Mouse (Mus musculus): Measurements from ENCODE around the gene Hoxb3.

Hoxb3 gene

DNA sequence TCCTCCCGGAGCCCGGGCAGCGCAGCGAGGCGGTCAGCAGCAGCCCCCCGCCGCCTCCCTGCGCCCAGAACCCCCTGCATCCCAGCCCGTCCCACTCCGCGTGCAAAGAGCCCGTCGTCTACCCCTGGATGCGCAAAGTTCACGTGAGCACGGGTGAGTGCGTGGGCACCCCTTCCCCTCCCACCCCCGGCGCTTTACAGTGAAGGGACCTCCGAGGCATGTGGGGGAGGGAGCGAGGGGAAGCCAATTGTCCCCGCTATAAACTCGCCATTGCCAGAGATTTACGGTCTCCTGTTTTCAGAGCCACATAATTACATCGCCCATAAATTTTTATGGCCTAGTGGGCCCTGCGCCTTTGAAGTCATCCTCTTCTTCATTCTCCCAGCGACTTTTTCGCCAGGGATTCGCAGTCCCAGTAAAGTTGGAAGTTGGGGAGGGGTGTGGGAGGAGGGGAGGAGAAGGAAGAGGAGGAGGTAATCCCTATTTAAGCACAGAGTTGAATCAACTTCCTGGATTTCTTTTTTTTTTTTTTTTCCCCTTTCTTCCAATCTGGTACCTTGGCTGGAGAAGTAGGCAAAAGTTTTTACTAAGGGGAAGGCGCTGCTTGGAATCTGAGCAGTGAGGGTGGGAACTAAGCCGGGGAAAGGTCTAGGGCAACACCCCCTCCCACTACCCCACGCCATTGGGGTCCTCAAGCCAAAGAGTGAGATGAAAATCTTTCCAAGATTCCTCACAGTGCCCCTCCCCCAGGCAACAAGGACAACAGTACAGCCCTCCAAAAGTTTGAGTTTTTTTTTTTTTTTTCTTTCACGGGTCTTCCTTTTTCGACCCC, 3.8 kb upstream of the Hoxb3 start:
- no peak for DNase-seq

- DNase-seq = no peak
Measured at GRCm38 (mm10) chr11:96319910-96320309, 3.2 kb upstream of the Hoxb3 start.

- no peak for DNase-seq
Measured at GRCm38 (mm10) chr11:96320688-96321087, 2.4 kb upstream of the Hoxb3 start.

- no peak for DNase-seq
Measured at GRCm38 (mm10) chr11:96321846-96322245, 1.3 kb upstream of the Hoxb3 start.

DNA sequence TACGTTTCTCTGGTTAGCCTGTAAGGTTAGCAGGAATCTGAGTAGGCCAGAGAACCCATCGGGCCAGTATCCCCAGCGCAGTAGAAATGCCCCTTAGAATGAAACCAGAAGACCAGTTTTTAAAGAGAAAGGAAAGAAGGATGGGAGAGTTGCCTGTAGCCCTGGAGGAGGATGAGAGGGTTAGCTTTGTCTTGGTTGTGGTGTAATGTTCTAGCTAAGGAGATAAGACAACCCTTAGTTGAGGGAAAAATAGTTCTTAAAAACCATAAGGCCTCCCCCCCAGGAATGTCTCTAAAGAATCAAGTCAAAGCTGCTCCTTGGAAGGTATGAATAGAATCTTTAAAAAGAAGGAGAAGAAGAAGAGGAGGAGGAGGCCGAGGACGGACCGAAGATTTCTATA, 388 bp upstream of the Hoxb3 start:
- no peak for DNase-seq

- DNase-seq = no peak
Measured at GRCm38 (mm10) chr11:96324125-96324524, 999 bp downstream of the Hoxb3 start.

DNA sequence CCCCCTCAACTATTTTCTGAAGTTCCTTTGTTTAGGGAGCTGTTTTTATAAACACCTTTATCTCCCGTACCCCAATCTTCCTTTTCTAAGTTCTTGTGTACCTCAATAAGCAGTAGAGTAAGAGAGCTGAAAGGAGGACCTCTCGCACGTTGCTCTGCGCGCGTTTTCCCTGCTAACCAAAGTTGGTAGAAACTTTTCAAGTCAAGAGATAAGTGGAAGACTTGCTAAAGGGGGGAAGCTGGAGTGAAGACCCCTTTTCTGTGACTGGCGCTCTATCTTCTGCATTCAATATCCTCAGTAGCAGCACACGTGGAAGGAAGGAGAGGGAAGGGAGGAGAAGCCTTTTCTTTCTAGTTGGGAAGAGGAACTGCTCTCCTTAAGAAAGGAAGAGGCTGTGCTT, 1.8 kb downstream of the Hoxb3 start:
- no peak for DNase-seq

GRCm38 (mm10) chr11:96325747-96326212, 2.7 kb downstream of the Hoxb3 start:
- no peak for DNase-seq

DNA sequence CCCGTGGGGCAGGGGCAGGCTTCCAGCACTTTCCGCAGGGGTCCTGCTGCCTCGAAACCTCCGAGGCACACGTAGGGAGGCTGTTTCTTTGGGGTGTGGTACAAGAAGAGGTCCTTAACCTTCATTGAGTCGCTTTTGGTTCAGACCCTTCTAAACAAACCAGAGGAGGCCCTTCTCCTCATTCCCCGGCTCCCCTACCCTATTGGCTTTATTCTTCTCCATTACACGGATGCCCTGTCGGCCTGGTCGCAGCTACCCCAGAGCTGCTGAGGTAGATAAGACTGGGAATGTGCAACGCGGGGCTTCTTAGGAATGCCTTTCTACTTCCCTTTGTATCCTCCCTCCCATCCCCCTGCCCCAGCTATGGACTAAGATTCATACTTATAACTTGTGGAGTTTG, 3.6 kb downstream of the Hoxb3 start:
- no peak for DNase-seq

GRCm38 (mm10) chr11:96327122-96327521, 4.0 kb downstream of the Hoxb3 start:
- no peak for DNase-seq

DNA sequence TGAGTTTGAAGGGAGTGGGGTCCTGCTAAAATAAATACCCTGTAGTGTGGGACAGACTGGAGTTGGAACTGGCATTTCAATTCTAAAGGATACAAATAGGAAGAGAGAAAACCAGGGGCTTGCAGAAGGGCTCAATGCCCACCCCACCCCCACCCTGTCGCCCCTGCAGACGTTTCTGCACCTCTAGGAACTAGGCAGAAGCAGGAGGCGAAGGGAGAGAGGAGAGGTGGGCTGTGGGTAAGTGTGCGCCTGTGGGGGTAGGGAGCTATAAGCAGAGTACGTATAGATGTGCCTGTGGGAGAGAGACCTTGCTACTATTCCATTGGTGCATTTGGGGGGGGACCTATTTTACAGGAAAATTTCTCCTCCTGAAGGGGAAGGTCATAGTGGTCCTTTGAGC, 4.6 kb downstream of the Hoxb3 start:
- no peak for DNase-seq

DNA sequence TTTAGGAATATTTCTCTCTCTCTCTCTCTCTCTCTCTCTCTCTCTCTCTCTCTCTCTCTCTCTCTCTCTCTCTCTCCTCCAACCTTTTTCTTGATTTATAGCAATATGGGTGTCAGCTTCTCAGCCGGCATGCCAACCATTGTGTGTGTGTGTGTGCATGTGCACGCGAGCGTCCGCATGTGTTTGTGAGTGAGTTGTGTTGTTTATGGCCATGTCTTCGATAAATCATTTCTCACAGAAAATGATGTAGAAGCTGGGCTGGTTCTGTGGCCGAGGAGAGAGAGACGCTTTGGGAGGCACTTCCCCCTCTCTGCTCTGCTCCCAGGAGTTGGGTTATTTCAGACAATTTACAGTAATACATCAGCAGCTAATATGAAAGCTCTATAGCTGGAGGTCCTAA, 5.5 kb downstream of the Hoxb3 start:
- no peak for DNase-seq

GRCm38 (mm10) chr11:96332105-96332504, 9.0 kb downstream of the Hoxb3 start:
- DNase-seq = no peak

- DNase-seq = no peak
Measured at GRCm38 (mm10) chr11:96332618-96333032, 9.5 kb downstream of the Hoxb3 start.

- no peak for DNase-seq
Measured at GRCm38 (mm10) chr11:96333241-96334001, 10.3 kb downstream of the Hoxb3 start.

GRCm38 (mm10) chr11:96334002-96334364, 10.9 kb downstream of the Hoxb3 start:
- no peak for DNase-seq

GRCm38 (mm10) chr11:96334998-96335397, 11.9 kb downstream of the Hoxb3 start:
- DNase-seq = no peak

DNA sequence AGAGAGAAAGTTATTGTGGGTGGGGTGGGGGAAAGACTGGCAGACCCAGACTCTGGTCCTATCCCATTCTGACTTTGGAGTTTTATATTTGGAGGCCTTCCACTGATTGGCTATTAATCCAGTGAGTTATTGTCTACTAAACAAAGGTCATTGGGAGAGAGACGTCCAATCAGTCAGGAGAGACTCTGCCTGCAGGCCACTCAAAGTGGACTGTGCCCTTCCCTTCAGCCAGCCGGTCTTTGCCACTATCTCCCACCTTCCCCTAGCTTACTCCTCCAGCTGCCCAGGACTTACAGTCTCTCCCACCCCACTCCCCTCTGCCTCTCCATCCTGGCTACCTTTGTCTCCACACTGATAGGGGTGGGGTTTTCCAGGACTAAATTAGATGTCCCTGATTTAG, 13.5 kb downstream of the Hoxb3 start:
- DNase-seq = no peak

GRCm38 (mm10) chr11:96337026-96337425, 13.9 kb downstream of the Hoxb3 start:
- no peak for DNase-seq

- DNase-seq = no peak
Measured at GRCm38 (mm10) chr11:96338957-96339855, 16.1 kb downstream of the Hoxb3 start.

- no peak for DNase-seq
Measured at GRCm38 (mm10) chr11:96340698-96341365, 17.7 kb downstream of the Hoxb3 start.

All from cerebellum, adult 18-20 months (tissue).